Mouse (Mus musculus) G1E-ER4 (cell line): Measurements from ENCODE around the gene Git2. TPM values are rescaled to one million over a fixed set of nuclear protein-coding genes. Genes with fewer than 3 reads are reported as not detected.

Source experiments
- GATA1 ChIP-seq: IDR thresholded peaks from one replicate; pipeline ENCODE4 v1.8.0; 2012; ENCODE audit warnings: low read length, inconsistent platforms
- polyA plus RNA-seq: library from polyadenylated mRNA; stranded (reverse); fragments of >175 nt; gene quantifications from 2 replicates; pipeline ENCODE4 v1.2.3, GENCODE M21; 2012

The Git2 gene
- polyA plus RNA-seq, 1 experiment, result 134 TPM

- TF ChIP-seq GATA1, result no peak
Observed at GRCm38 (mm10) chr5:114719928-114720270, 55.4 kb downstream of the Git2 start.

DNA sequence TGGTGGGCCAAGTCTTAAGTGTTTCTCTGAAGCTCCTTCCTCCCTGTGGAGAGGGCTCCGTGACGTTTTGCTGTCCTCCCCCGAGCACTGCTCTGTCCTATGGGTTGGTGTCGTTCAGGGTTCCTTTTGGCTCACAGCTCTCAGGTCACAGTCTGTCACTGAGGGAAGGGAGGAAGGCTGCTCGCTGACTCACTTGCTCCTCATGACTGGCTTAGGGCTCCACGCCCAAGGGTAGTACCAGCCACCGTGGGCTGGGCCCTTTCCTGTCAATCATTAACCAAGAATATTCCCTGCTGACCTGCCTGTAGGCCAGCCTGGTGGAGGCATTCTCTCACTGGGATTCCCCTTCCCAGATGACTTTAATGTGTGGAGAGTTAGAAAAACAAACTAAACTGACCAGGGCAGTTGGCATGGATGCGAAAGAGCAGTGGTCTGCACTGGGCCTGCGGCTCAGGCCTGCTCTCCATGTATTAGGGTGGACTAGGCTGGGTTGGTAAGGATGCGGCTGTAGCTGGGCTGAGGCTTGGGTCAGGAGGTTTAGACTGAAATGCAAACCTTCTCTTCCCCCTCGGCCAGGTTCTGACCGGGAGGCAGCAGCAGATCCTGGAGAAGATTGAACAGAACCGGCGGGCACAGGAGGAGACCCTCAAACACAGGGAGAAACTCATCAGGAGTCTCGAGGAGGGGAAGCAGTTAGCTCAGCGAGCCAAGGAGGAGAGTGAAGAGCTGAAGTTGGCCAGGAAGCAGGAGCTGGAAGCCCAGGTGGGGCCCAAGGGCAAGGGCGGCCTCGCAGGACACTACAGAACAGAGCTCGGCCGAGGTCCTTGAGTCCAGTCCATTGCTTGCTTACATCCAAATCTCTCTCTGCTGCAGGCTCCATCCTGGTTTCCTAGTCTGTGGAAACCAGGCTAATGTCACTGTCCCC, 56.1 kb downstream of the Git2 start:
- TF ChIP-seq GATA1, result no peak

GRCm38 (mm10) chr5:114718483-114718882, 56.8 kb downstream of the Git2 start:
- TF ChIP-seq GATA1, result no peak

DNA sequence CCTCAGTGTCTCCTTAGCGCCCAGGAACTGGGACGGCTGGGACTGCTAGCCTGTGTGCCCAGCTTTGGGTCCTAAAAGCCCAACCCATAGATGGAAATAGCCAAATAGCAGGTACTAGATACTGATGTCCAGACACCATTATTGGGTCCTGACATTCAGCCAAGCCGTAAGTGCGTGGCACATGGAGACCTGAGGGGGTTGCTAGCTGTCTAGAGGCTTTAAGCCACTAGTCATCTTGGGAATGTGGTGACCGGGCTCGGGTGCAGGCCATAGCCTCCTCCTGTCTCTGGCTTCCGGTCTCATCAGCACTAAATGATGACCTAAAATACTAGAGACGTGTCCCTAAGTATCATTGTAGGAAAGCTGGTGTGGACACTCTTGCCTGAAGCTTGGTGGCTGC, 57.4 kb downstream of the Git2 start:
- no peak for TF ChIP-seq GATA1

DNA sequence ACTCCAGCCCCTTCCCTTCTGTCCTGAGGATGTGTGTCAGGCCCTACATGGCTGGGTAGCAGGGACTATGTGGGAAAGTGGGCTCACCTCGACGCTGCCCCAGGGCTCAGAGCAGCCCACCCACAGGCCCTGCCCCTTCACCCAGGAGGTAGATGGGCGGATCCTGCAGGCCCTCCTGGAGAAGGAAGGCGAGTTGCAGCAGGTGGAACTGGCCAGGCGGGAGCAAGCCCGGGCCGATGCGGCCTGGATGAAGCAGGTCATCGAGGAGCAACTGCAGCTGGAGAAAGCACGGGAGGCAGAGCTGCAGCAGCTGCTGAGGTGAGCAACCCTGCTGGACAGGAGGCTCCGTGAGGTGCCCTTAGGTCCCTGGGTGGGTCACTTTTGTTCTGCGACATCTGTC, 58.0 kb downstream of the Git2 start:
- no peak for TF ChIP-seq GATA1

DNA sequence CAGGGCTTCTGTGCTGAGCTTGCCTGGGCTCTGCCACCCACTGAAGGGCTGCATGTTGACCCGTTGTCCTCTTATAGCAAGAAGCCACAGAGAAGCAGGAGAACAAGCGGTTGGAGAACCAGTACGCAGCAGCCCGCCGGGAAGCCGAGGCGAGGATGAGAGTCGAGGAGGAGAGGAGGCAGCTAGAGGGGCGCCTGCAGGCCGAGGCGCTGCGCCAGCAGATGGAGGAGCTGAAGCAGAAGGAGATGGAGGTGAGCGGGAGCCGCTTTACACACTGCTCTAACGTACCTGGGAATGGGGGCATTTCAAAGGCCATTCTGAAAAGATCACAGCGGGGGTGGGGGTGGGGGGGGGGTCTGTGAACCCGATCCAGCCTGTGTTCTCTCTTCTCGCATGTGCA, 60.8 kb downstream of the Git2 start:
- TF ChIP-seq GATA1, result no peak

GRCm38 (mm10) chr5:114709357-114709756, 66.0 kb downstream of the Git2 start:
- TF ChIP-seq GATA1, result no peak

DNA sequence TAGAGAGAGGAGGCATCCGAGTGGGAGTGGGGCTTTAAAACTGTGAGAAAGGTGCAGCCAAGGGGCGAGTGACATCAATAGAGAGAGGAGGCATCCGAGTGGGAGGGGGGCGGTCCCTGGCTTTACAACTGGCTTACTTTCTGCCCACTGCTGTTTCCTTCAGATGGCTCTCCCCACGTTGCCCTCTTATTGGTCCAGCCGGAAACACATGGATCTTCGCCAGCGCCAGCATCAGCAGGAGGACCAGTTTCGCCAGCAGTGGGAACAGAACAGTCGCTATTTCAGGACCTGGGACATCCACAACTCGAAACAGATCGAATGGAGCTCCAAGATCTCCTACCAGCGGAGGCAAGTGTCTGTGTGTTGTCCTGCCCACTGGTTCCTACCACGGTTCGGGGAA, 66.8 kb downstream of the Git2 start:
- no peak for TF ChIP-seq GATA1

- no peak for TF ChIP-seq GATA1
Observed at GRCm38 (mm10) chr5:114707265-114708068, 67.8 kb downstream of the Git2 start, which contains the start of gene Tchp. TSS of gene Tchp (plus strand) at chr5:114707760.

- TF ChIP-seq GATA1, result no peak
Observed at GRCm38 (mm10) chr5:114702403-114703392, 72.6 kb downstream of the Git2 start.

DNA sequence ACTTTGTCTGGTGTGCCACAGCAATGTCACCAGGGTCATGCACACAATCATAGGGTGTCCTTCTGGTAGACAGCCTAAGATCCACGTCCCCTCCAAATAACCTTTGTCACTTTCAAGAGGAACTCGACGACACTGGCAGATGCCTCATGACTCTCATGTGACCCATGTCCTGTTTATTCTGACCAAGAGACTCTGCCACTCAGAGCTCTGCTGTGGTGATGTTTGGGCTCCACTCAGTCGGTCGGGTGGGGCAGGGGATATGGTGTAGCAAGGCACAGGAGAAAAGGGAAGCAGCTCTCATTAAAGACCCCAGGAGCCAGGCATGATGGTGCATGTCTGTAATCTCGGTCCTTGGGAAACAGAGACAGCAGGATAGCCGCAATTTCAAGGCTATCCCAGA, 76.3 kb downstream of the Git2 start:
- no peak for TF ChIP-seq GATA1

- no peak for TF ChIP-seq GATA1
Observed at GRCm38 (mm10) chr5:114698044-114698746, 77.1 kb downstream of the Git2 start.

GRCm38 (mm10) chr5:114696939-114697338, 78.4 kb downstream of the Git2 start:
- TF ChIP-seq GATA1, result no peak

DNA sequence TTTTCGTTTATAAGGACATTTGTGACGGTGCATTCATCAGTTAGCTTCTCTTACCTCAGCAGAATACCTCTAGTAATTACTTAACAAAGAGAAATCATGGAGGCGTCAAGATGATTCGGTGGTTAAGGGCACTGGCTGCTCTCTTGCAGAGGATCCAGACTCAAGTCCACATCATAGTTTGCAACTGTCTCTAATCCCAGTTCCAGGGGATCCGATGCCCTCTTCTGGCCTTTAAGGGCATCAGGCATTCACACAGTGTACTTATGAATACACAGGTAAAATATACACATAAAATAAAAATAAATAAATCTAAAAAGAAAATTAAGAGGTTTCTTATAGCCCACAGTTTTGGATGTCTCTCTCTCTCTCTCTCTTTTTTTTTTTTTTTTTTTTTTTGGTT, 79.5 kb downstream of the Git2 start:
- no peak for TF ChIP-seq GATA1
